Mouse (Mus musculus): ENCODE results near the gene Arhgef28.

DNA sequence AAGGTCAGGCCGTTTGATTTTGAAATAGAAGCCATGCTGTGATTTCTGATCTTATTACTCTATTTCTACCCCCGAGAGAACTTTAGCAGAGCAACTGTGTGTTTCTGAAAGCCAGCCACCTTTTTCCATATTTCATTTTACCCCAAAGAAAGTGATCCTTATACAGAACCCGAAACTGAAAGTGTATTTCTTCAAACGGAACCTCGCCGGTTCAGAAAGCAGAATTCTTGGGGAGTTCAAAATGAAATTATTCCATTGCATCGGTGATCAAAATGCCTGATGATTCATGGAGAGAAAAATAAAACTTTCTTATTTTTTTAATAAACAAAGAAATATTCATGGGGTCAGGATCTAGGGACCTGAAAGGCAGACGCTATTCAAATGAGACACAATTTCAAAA lies 303.4 kb downstream of the Arhgef28 start:
- TF ChIP-seq FLI1 (IDR thresholded peaks at IDR 0.05; ENCODE audit: low read length) (no peak), GATA1 (IDR thresholded peaks at IDR 0.05; ENCODE audit: borderline replicate concordance, low read length) (no peak)

Measured in megakaryocyte, embryonic 14.5 days (primary cell).